In the genomic region with DNA sequence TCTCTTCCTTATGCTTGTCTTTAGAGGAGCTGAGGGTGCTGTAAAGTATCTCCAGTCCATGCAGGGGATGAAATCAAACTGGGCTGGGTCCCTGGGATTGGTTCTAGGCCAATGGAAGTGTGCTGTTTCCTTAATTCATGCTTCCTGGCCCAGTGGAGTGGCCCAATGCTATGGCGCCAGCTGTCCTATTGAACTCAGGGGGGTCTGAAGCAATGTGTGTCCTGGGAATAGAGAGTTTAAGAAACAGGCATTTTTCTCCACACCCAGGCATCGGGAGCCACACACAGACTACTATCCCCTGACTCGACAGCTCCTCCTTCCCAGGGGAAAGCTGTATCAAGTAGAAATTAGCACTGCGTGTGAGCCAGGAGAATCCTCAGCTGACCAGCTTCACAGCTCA, we compare ENCODE assay signal across 13 mouse cellular contexts.
"Had no signal": no experiment of that assay in that cellular context is flagged by ENCODE, and none has a peak within 500 bp of the region (broad histone marks: within the 10 kb centered on the region; RNA-seq: fewer than 3 reads in every experiment).

No protein-coding gene starts in this region.

- DNase-seq: kidney, postnatal 14 days; lung, adult 2 months; spleen, adult 18-20 months; thymus, adult 18-20 months; thymus, postnatal 14 days had no signal

- H3K9me3 ChIP-seq: kidney, embryonic 15.5 days; limb, embryonic 13.5 days; liver, embryonic 15.5 days had no signal

- H3K4me1 ChIP-seq: liver, embryonic 15.5 days had no signal

- H3K4me2 ChIP-seq: kidney, embryonic 15.5 days; limb, embryonic 13.5 days; liver, embryonic 11.5 days; liver, embryonic 15.5 days; midbrain, embryonic 11.5 days had no signal

- H3K27me3 ChIP-seq: kidney, embryonic 15.5 days; liver, embryonic 15.5 days had no signal

- ATAC-seq: intestine, embryonic 16.5 days had no signal

- H3K27ac ChIP-seq: kidney, embryonic 15.5 days; limb, embryonic 13.5 days; liver, embryonic 15.5 days; macrophage had no signal

- H3K4me3 ChIP-seq: kidney, embryonic 15.5 days; limb, embryonic 13.5 days; liver, embryonic 15.5 days; megakaryocyte, embryonic 14.5 days had no signal

- H3K9ac ChIP-seq: kidney, embryonic 15.5 days; limb, embryonic 13.5 days; liver, embryonic 15.5 days had no signal

- H3K36me3 ChIP-seq: kidney, embryonic 15.5 days; limb, embryonic 13.5 days; liver, embryonic 15.5 days had no signal
